Mouse (Mus musculus) retina, postnatal 7 days (tissue): ENCODE data around the gene Lsamp.
"Not testable (repeated sequence)": the region's sequence is repeated elsewhere in the genome, so short reads cannot be mapped to it uniquely, and the experiment has no call there.

Experiments used
- DNase-seq: peaks from one replicate; pipeline ENCODE4 v3.0.0-alpha.2; 2012; ENCODE audit warnings: low read depth, low spot score

Gene Lsamp

DNA sequence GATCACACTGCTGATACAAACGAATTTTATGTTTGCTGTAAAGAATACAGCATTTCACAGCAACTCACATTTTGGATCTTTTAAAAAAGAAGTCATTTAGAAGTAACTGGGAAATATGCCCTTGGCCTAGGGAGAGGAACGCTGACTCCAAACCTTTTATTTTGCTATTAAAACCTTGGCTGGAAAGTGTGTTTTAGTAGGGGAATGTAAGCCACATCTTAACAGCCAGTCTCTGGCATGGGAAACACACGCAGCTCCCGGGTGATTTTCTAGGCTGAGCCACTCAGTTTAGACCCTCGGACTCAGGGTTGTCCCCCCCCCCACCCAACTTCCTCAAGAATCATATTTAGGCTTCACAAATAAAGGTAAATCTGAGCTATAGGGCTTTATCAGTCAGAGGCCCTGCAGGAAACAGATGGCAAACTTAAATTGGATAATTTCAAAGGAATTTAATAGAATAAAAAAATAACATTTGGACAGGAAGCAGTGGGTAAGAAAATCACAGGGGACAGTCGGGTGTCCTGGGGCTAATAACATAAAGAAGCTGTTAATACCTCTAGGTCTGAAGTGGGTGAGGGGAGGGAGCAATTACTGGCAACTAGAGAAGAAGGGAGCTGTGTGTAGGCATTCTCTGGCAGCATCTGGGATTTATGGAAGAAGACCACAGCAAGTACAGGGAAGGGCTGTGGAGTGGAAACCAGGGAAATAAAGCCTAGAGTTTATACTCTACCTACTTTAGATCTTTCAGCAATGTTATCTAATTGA lies 1933.1 kb downstream of the Lsamp start:
- no peak for DNase-seq

DNA sequence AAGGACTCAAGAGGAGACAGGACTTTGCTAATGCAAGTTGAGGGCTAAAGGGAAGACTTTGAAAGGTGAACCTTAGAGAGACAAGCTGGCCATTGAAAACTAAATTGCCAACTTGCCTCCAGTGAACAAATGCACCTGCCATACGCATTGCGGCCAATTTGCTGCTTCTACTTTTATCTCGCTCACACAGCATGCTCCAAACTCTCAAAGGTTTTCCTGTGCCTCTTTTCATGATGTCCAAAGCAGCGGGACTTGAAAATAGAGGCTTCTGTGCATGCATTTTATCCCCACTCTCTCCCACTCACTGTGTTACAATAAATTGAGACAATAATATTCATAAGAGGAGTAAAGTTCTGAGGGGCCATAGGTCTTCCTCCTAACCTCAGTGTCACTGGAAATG lies 1945.4 kb downstream of the Lsamp start:
- DNase-seq: no peak

GRCm38 (mm10) chr16:41935701-41936100 lies 1951.5 kb downstream of the Lsamp start:
- DNase-seq: no peak

DNA sequence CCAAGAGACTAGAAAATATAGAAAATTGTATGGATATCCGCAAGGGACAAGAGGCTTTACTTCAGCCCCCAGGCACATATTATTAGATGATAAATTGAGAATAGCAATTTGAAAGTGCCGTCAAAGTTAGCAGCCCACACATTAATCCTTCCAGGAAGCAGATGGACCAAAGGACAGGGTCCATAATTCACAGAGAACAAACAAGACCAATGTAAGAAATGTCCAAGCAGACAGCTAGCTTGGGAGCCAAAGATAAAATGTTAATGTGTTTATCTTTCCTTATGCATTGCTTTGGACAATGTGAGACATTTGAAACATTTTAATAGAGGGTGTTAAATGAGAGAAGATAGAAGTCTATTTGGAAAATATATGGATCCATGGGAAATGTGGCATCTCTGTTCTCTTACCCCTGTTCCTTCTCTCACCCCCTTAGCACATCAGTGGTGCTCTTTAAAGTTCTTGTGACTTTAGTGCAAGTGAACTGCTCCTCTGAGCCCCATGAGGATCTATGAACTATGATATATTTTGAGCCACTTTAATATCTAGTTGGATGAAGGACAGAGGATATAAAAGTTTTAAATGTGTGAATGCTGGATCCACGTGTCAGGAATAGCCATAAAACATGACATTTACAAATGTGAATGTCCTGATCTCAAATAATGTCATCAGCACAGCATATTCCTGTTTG lies 1952.9 kb downstream of the Lsamp start:
- no peak for DNase-seq

- no peak for DNase-seq
These were observed 1953.4 kb downstream of the Lsamp start for GRCm38 (mm10) chr16:41937596-41937990.

GRCm38 (mm10) chr16:41938258-41938657 lies 1954.1 kb downstream of the Lsamp start:
- no peak for DNase-seq

DNA sequence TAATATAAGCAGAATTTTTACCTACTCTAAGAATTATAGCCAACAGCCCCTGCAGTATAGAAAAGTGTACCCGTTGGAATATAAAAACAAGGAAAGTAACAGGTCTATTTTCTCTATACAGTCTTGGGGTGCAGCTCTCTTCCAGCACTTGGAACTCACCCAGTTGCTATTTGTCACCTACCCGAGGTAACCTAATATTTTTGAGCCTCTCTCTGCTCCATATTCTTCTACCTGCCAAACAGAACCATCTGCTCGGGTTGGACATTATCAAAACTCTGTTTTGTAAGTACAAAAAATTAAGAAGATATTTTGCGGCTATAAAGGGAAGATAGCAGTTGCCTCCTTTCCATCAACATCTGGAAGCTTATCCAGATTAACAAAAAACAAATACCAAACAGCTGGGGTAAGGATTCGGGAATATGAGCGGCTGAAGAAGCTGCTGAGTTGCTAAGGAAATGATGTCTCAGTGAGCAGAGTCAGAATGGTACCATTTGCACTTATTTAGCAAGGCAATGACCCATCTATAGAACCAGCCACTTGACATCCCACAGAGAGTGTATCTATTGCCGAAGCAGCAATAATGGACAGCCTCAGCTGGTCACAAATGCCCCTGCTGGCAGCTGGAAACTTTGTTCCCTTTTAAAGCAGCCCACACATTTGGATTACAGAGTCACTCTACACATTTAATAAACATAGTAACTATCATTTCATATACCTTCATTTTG lies 1957.6 kb downstream of the Lsamp start:
- DNase-seq: no peak

DNA sequence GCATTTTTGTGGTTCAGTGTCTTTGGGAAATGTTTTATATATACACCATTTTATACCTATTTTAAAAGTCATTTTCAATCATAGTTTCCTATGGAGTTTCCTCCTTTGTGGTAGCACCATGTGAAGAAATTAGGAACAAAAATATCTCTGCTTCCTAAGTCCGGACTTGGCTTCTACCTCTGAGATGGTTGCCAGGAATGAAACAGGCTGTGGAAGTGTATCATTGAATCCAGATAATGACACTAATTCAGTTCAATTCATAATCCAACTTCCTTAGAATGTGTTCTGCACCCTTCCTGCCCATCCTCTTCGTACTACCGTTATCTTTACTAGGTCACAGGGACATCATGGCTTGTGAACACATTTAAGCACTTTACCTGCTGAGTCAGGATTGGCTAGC lies 1973.7 kb downstream of the Lsamp start:
- no peak for DNase-seq

GRCm38 (mm10) chr16:41965636-41966035 lies 1981.5 kb downstream of the Lsamp start:
- DNase-seq: no peak

- DNase-seq: no peak
These were observed 1985.1 kb downstream of the Lsamp start for GRCm38 (mm10) chr16:41969215-41969614.

GRCm38 (mm10) chr16:41974866-41975719 lies 1990.9 kb downstream of the Lsamp start:
- DNase-seq: no peak

GRCm38 (mm10) chr16:41976897-41977296 lies 1992.7 kb downstream of the Lsamp start:
- no peak for DNase-seq

DNA sequence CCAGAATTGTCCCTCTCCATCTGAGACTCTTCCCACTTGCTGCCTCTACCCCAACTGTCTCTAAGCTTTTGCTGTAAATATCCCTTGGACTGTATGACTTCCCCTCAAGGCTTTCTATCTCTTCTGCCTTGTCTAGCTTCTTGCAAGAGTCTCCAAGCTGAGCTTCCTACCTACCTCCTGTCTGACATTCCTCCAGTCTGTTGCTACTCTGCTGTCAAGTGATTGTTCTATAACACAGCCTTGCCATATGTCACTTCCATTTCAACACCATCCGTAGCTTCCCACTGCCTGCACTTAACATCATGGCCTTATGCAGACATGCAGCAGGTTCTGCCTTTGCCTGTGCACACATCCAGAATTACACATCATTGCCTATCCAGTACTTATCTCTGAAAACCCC lies 2012.8 kb downstream of the Lsamp start:
- DNase-seq: no peak

DNA sequence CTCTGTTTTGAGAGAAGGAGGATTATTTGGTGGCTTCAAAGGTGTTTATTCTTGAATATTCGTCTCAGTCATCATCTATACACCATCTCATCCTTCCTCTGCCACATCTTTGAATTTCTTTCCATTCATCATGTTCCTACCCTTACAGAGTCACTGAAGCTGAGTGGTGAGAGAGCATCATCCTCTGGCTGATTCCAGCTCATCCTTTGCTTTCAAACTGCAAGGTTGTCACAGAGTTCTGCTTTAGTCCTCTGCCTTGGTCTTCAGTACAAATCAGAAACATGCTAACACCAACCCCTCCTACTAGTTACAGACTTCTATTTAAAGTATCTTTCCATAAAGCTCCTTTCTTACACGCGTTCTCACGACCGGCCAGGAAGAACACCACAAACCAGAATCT lies 2018.8 kb downstream of the Lsamp start:
- no peak for DNase-seq

GRCm38 (mm10) chr16:42003506-42003905 lies 2019.3 kb downstream of the Lsamp start:
- not testable (repeated sequence) for DNase-seq

DNA sequence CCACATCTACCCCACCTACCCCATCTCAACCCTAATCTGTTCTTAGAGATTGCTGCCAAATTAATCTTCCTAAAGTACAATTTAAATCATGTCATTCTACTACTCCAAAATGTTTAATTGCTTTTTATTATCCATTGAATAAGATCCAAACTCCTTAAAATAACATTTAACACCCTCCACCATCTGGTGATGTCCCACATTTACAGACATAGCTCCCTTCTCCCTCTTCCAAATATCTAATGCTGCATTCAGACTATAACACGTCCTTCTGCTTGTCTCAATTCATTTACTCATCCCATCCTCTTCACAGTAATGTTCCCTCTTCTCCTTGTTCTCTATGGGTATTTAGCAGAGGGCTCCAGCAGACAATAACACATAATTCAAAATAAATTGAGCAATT lies 2020.0 kb downstream of the Lsamp start:
- no peak for DNase-seq

GRCm38 (mm10) chr16:42014937-42015336 lies 2030.8 kb downstream of the Lsamp start:
- DNase-seq: no peak

DNA sequence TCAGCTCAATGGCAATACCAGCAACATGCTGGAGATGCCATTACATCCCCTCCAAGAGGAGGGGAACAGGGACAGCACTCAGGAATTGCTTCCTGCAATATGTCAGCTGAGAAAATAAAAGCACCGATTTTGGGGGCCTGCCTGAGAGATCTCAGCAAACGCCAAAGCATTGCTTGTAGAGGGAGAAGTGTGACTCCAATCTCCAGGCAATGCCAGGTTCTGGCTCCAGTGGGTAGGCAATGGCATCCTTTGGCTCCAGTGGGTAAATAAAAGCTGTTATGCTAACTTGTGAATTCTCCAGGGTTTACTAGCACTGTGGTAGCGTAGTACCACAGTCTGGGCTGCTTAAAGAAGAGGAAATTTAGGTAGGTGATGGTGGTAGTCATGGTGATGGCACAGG lies 2031.3 kb downstream of the Lsamp start:
- DNase-seq: no peak

DNA sequence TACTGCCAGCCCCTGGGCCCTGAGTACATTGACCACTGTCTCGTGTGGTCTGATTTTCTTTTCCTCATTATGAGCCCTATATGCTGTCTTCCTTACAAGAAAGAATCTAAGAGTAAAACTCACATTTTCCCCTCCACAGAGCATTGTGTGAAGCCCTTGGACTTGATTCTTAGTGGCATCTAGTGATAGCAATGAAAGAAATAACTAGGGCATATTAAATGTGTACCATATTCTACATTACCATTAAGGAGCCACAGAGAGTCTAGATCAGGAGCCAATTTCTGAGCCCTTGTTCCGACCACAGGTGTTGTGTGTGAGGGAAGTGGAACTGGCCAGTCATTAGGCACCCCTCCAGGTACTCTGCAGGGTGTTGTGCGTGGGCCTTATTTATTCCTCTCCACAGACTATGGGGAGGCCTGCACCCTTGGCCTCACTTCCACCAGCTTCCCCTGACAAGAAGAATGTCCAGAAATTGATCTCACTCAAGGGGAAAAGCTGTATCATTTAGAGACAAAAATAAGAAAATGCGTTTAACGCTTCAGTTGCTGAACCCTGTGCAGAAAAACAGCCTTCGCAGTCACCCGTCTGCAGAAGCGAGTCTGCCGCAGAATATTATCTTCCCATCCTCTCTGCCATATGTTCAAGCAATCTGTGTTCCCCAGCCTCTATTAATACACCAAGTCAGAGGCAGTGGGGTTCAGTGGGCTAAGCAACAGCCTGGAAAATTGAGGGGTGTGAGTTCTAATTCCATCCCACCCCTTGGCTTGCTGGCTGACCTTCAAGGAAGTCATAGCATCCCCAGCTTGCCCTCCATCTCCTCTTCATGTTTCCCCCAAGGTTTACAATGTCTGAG lies 2032.9 kb downstream of the Lsamp start:
- no peak for DNase-seq

- DNase-seq: no peak
These were observed 2038.4 kb downstream of the Lsamp start for GRCm38 (mm10) chr16:42022566-42022965.

DNA sequence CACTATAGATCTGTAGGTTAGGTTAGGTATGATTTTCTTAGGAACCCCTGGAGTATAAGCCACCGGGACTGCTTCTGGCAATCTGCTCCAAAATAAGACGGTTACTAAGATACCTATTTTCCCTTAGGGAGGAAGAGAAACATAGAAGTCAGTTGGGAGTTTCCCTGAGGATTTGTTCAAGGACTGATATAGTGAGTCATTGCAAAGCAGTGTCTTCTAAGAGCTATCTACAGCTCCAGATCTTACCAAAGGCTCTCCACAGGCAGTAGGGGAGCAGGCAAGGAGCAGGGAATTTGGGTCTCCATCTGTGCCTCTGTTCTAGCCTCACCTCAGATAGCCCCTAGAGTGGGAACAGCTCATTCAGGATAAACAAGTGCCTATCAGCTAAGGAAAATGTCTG lies 2047.9 kb downstream of the Lsamp start:
- DNase-seq: no peak
